Mouse (Mus musculus): ENCODE data around the gene Celf2.

Gene Celf2

DNA sequence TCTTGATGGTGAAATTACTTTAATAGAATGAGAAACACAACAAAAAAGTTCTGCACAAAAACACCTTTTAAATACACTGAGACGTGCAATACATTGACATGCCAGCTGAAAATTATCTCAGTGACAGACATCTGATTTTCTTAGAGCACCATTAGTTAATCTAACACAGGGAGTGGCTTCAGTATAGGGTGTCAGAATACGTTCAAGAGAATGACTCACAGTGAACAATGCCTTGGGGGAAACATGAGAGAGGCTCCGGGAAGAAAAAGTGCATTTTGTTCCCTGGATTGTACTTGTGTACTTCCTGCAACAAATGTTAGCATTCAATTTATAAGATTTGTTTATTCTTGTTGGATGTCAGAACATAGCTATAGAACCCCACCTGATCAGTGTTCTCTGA lies 487.2 kb downstream of the Celf2 start:
- DNase-seq (ENCODE audit: low spot score): no peak

- no peak for DNase-seq (ENCODE audit: low spot score)
These were observed 491.8 kb downstream of the Celf2 start for GRCm38 (mm10) chr2:7017384-7018113.

DNA sequence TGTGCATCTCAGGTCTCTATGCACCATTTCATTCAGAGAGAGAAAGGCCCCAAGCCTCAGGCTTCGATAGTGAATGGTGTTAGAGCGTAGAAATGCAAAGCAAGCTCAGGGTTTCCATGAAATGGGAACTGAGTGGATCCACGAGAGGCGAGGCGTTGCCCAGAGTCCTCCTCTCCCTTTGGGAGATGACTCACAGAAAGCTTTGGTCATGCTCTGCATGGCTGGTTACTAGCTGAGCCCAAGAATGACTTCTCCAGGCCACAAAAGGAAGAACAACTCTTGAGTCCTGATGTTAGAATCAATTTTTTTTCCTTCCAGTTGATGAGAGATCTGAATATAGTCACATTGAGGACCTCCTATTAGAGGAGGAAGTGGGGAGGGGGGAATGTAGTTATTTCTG lies 496.2 kb downstream of the Celf2 start:
- DNase-seq (ENCODE audit: low spot score): no peak

DNA sequence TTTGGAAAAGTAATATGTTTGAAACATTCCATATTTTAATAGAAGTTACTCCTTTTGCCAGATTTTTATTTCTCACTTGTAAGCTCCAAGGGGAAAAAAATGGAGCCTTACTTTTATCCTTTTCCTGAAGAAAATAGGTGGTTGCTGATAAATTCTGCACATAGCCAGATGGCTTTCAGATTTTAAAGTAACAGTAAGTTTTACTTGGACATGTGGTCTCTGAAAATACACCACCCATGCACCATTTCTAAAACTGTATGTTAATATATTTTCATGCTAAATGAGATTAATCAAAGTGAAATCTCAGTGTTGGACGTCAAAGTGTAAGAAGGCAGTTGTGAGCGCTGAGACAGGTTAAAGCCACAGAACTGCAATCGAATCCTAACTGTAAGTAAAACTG lies 502.5 kb downstream of the Celf2 start:
- DNase-seq (ENCODE audit: low spot score): no peak

DNA sequence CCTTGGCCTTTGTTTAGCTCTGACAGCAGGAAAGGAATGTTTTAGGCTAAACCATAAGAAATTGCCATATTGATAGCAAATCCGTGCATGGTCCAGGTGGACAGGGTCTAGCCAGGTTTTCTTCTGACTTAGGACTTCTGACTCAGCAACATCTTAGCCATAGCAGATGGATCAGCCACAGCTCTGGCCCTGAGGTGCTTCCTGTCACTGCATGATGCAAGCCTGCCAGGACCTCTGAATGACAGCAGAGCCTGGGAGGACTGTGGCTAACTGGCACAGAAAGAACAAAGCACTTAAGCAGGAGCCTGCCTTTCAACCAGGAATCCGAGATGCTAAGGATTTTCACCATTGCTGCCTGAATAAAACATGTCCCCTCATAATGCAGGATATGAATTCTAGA lies 507.4 kb downstream of the Celf2 start:
- no peak for DNase-seq (ENCODE audit: low spot score)

GRCm38 (mm10) chr2:6991010-6991421 lies 518.3 kb downstream of the Celf2 start:
- DNase-seq (ENCODE audit: low spot score): no peak

GRCm38 (mm10) chr2:6985706-6986105 lies 523.7 kb downstream of the Celf2 start:
- no peak for DNase-seq (ENCODE audit: low spot score)

DNA sequence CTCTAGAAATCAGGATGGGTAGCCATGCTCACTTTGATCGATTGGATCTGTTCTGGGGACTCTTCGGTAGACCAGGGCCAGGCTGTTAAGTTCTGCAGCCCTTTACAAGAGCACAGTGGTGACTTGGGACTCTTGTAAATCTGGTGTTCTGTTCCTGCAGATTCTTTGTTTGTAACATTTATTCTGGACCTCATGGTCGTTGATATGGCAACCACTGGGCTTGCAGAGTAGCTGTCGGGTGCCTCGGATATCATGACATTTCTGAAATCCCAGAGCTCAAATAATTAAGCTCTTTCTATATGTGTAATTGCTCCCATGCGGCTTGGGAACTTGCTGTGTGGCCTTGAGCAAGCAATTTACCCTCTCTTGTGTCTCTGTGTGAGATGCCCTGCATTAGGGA lies 525.5 kb downstream of the Celf2 start:
- no peak for DNase-seq (ENCODE audit: low spot score)

DNA sequence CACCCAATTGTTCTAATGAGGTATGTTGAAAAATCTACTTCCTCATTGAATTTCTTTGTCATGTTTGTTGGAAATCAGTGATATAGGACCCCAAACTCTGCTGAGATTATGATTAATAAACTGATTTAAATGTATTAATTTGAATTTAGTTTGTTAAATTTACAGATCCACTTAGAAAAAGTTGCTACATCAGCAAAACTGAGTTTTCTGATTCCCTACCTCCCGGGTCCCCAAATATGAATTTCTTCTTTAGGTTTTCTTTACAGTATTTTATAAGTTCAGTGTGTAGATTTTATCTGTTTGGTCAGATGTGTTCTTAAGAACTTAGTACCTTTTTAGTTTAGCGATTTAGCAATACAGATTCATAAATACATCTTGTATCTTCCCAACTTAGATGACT lies 533.1 kb downstream of the Celf2 start:
- DNase-seq (ENCODE audit: low spot score): no peak

- no peak for DNase-seq (ENCODE audit: low spot score)
These were observed 540.1 kb downstream of the Celf2 start for GRCm38 (mm10) chr2:6969228-6969627.

DNA sequence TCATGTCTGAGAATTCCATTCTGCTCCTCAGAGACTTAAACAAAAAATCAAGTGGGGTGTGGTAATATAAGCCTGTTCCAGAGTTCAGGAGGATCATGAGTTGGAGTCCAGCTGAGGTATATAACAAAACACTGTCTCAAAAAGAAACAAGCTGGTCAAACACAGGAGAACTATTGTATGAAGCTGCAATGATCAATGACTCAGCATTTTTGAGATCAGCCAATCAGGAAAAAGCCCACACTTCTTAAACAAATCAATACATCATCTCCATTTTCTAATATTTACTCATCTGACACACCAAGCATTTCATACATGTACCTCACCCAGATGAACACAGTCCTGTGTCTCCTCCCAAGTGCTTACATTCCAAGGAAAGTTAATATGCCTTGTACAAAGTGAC lies 544.1 kb downstream of the Celf2 start:
- no peak for DNase-seq (ENCODE audit: low spot score)

GRCm38 (mm10) chr2:6950702-6951101 lies 558.7 kb downstream of the Celf2 start:
- DNase-seq (ENCODE audit: low spot score): no peak

GRCm38 (mm10) chr2:6945638-6946415 lies 563.5 kb downstream of the Celf2 start:
- no peak for DNase-seq (ENCODE audit: low spot score)

DNA sequence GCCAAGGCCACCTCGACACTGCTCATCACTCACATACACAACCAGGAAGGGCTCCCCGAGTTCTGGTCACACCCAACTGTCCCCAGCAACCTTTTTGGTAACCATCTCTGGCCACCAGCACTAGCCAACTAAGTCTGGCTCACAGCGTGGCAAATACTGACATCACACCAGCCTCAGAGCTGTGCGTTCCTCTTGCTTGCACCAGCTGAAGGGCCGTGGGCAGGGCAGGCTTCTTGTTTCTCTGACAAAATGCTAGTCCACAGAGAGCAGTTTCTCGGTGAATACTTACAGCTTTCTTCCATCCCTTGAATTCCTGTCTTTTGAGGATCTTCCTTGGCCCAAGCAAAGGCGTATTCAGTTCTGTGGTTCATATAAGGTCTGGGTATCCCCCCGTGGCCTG lies 565.7 kb downstream of the Celf2 start:
- no peak for DNase-seq (ENCODE audit: low spot score)

GRCm38 (mm10) chr2:6942635-6943390 lies 566.5 kb downstream of the Celf2 start:
- no peak for DNase-seq (ENCODE audit: low spot score)

GRCm38 (mm10) chr2:6939143-6939542 lies 570.2 kb downstream of the Celf2 start:
- no peak for DNase-seq (ENCODE audit: low spot score)

DNA sequence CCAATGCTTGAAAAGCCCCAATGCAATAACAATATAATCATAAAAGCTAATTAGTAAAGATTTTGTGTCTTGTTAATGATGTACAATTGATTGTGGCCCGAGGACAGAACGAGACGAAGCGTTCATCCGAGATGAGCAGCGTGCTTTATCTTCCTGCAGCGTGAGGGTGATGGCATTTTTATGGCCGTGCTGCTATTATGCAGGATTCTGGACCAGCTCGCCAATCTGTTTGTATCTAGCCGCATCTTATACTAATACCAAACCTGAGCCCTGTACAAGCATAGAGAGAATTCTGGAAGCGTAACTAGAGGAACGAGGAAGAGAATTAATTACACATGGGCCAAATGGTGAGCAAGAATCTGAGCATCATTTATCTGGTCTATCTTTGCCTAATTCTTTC lies 576.2 kb downstream of the Celf2 start:
- no peak for DNase-seq (ENCODE audit: low spot score)

DNA sequence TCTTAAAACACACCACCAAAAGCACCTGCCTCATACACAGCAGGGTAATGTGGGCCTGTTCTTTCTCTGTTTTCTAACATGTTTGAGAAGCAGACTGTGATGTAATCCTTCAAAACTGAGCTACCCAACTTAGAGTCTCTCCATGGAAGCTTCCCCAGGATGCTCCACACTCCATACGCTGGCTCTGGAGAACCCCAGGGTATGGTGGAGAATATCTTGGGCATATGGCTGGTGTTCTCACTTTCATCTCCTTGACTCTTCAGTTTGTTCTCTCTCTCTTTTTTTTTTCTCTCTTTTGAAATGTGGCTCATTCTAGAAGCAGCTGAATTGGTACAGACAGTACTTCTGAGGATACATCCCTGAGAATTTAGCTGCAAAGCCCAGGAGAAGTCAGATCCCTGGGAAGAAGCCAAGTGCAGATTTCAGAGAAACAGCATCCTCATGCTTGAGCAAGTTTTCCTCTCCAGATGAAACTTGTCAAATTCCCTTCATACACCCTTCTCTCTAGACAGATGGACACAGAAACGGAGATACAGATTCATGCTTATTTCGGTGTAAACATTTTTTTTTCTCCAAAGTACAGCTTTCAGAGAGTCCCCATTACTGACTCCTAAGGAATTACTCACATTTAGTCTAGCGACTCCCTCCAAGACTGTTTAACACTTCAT lies 581.5 kb downstream of the Celf2 start:
- no peak for DNase-seq (ENCODE audit: low spot score)

DNA sequence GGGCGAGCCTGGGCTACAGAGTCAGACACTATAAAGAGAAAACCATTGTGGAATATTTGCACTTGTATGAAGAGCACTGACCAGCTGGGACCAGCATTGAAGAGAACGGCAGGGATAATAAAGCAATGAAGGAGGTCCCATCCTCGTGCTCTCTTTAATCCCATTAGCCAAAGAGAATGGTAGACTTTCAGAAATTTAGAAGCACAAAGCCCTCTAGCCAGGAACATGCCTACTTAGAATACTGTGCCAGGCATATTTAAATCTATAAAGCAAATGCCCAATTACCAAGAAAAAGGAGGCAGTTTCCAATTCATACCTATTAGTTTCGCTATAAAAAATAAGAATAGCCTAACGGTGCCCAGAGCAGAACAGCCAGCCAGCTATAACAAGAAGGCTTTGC lies 583.9 kb downstream of the Celf2 start:
- no peak for DNase-seq (ENCODE audit: low spot score)

- DNase-seq (ENCODE audit: low spot score): no peak
These were observed 585.5 kb downstream of the Celf2 start for GRCm38 (mm10) chr2:6923738-6924474.

DNA sequence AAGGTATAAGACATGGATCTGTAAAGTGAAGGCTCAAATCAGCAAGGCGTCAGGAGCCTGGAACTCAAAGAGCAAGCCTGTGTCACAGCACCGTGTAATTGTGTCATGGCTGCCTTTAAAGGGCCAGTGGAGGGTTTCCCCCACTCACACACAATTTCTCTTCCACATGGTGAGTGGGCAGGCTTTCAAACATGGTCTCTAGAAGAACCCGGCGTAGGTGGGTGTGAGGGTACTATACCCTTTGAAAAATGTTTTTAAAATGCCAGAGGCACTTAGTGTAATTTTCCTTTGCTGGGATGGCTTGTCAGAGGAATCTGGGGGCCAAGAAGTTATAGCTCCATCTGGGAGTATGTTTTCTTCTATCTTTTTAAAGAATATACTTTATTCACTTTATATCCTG lies 594.0 kb downstream of the Celf2 start:
- no peak for DNase-seq (ENCODE audit: low spot score)

DNA sequence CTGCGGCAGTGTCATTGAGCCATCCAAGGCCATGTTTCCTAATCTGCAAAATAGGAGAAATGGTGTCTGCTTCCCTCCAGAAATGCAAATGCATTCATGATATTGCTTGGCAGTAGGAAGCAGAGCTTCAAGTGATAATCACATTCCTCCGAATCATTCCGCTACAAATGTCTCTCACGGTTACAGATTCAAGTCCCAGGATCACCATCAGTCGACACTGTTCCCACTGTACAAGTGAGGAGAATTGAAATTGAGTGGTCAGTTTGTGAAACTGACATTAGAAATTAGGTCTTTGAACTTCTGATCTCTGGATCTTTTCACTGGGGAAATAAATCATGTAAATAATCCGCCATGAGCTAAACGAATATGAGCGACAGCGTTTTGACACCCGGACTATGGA lies 596.0 kb downstream of the Celf2 start:
- DNase-seq (ENCODE audit: low spot score): peak; percentile 38
